Mouse (Mus musculus): ENCODE measurements at regions not wholly inside any gene's neighbourhood (a gene's known extent, or its start where the extent isn't known, plus 50 kb on each side); places are given as distances from the start of the nearest gene placed in this dataset.
A peak's percentile ranks its signal among the peaks of the same experiment; 100 is the strongest.

DNA sequence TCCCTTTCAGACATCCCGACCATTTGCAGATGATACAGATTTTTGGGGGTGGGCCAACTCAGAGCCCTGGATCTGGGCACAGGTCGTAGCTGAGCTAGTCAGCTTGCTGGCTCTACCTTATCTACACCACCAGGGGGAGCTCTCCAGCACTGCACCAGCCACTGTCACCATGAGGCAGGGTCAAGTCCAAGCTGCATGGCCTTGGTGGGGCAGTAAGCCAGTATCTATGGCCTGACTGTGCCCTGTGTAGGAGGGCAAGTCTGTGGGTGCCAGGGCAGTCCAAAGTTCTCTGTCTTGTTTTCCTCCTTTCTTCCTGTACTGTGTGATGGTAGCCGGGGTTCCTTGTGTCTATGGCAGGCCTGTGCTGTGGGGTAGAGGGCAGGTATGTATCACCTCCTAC, 102.3 kb upstream of the Chmp2b start:
- H3K27ac ChIP-seq (ENCODE audit: insufficient read depth, low read length) = no peak overlapping the region
- no peaks in the 10 kb centered on the region for H3K36me3 ChIP-seq (ENCODE audit: control insufficient read depth, insufficient read depth, low read length, poor library complexity, severe bottlenecking)
- H3K27me3 ChIP-seq (ENCODE audit: control insufficient read depth, insufficient read depth, low read length, poor library complexity, severe bottlenecking) = no peaks in the 10 kb centered on the region
- H3K9ac ChIP-seq (ENCODE audit: low read depth, poor library complexity, severe bottlenecking) = no peak overlapping the region
- no peak overlapping the region for H3K4me3 ChIP-seq (ENCODE audit: low read depth, low read length)
- no peaks in the 10 kb centered on the region for H3K9me3 ChIP-seq (replicated peaks; ENCODE audit: control insufficient read depth, insufficient read depth, low read length, poor library complexity, severe bottlenecking)
- TF ChIP-seq CTCF (IDR thresholded peaks at IDR 0.05; ENCODE audit: low read depth, low read length) = peak; percentile 94
- no peak for TF ChIP-seq EP300 (IDR thresholded peaks at IDR 0.05; ENCODE audit: insufficient read depth, low read depth, low read length)
- H3K4me1 ChIP-seq (ENCODE audit: control insufficient read depth, insufficient read depth, low read length) = no peaks in the 10 kb centered on the region

DNA sequence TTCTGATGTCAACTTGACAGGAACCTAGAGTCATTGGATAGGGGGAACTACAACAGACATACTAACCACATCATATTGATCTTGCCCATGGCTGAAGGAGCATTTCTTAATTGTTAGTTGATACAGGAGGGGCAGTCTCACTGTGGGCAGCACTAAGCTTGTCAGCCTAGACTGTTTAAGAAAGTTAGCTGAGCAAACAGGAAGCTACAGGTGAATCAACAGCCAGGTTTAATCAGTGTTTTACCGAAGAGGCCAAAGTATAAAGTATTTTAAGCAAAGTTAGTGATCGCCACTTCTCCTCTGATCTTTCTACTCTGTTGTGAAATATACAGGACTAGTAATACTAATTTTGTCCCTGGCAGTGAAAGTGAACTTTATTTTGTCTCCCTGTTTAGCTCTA, 109.6 kb upstream of the Chmp2b start:
- no peak overlapping the region for H3K9ac ChIP-seq (ENCODE audit: low read depth, poor library complexity, severe bottlenecking)

DNA sequence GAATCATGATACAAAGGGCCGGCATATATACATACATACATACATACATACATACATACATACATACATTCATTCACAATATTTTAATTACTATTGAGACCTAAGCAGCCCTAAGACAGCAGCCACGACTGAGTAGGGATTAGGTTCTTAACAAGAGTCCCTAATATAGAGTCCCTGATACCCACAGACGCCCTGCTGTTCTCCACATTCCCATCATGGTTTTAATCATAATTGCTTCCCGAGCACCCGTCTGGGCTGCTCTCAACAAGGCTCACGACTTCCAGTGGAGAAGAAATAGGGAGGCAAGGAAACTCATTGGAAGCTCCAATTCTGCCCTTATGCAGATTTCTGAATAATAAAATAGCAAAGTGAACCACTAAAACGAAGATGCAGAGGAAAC, 120.6 kb upstream of the Chmp2b start:
- Histone ChIP-seq H3K4me3 (ENCODE audit: low read depth, low read length) (no peak overlapping the region), H3K27me3 (ENCODE audit: control insufficient read depth, insufficient read depth, low read length, poor library complexity, severe bottlenecking) (no peaks in the 10 kb centered on the region), H3K27ac (ENCODE audit: insufficient read depth, low read length) (no peak overlapping the region), H3K36me3 (ENCODE audit: control insufficient read depth, insufficient read depth, low read length, poor library complexity, severe bottlenecking) (no peaks in the 10 kb centered on the region), H3K9me3 (replicated peaks; ENCODE audit: control insufficient read depth, insufficient read depth, low read length, poor library complexity, severe bottlenecking) (no peaks in the 10 kb centered on the region), H3K9ac (ENCODE audit: low read depth, poor library complexity, severe bottlenecking) (no peak overlapping the region), H3K4me1 (ENCODE audit: control insufficient read depth, insufficient read depth, low read length) (no peaks in the 10 kb centered on the region)
- TF ChIP-seq CTCF (IDR thresholded peaks at IDR 0.05; ENCODE audit: low read depth, low read length) = no peak
- no peak for TF ChIP-seq POLR2A (IDR thresholded peaks at IDR 0.05; ENCODE audit: insufficient read depth, low read length)
- TF ChIP-seq EP300 (IDR thresholded peaks at IDR 0.05; ENCODE audit: insufficient read depth, low read depth, low read length) = no peak

More for the DNA sequence above, 109.6 kb upstream of the Chmp2b start:
- H3K27me3 ChIP-seq (ENCODE audit: control insufficient read depth, insufficient read depth, low read length, poor library complexity, severe bottlenecking) = no peaks in the 10 kb centered on the region
- no peak for TF ChIP-seq EP300 (IDR thresholded peaks at IDR 0.05; ENCODE audit: insufficient read depth, low read depth, low read length)
- TF ChIP-seq CTCF (IDR thresholded peaks at IDR 0.05; ENCODE audit: low read depth, low read length) = no peak
- no peak for TF ChIP-seq POLR2A (IDR thresholded peaks at IDR 0.05; ENCODE audit: insufficient read depth, low read length)
- no peak overlapping the region for H3K4me3 ChIP-seq (ENCODE audit: low read depth, low read length)
- H3K9me3 ChIP-seq (replicated peaks; ENCODE audit: control insufficient read depth, insufficient read depth, low read length, poor library complexity, severe bottlenecking) = no peaks in the 10 kb centered on the region
- H3K27ac ChIP-seq (ENCODE audit: insufficient read depth, low read length) = no peak overlapping the region
- H3K4me1 ChIP-seq (ENCODE audit: control insufficient read depth, insufficient read depth, low read length) = no peaks in the 10 kb centered on the region
- H3K36me3 ChIP-seq (ENCODE audit: control insufficient read depth, insufficient read depth, low read length, poor library complexity, severe bottlenecking) = no peaks in the 10 kb centered on the region

DNA sequence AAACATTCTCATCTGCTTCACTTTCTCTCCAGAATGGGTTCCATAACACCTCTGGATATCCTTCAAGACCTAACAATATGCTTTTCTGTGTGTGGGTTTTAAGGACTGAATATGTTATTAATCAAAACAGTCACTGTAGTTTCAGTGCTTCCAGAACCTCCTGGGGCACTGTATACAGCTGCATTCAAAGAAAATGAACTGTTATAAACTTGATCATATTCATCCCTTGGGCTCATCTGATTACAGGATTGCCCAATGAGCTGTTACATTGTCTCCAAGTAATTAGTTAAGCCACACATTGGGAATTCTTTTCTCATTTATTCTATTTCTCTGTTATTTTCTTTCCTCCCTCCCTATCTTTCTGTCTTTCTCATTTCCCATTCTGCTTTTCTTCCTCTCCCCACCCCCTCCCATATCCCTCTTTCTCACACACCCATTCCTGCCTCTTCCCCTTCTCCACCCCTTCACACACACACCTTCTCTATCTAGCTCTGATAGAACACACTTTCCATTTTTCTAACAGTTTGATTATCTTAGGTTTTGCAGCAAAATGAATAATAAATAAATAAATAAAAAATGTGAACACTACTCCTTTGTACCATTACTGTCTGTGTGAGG, 121.3 kb upstream of the Chmp2b start:
- no peak overlapping the region for H3K27ac ChIP-seq (ENCODE audit: insufficient read depth, low read length)
- H3K27me3 ChIP-seq (ENCODE audit: control insufficient read depth, insufficient read depth, low read length, poor library complexity, severe bottlenecking) = no peaks in the 10 kb centered on the region
- H3K9me3 ChIP-seq (replicated peaks; ENCODE audit: control insufficient read depth, insufficient read depth, low read length, poor library complexity, severe bottlenecking) = no peaks in the 10 kb centered on the region
- no peaks in the 10 kb centered on the region for H3K4me1 ChIP-seq (ENCODE audit: control insufficient read depth, insufficient read depth, low read length)
- H3K4me3 ChIP-seq (ENCODE audit: low read depth, low read length) = no peak overlapping the region
- H3K9ac ChIP-seq (ENCODE audit: low read depth, poor library complexity, severe bottlenecking) = no peak overlapping the region
- H3K36me3 ChIP-seq (ENCODE audit: control insufficient read depth, insufficient read depth, low read length, poor library complexity, severe bottlenecking) = no peaks in the 10 kb centered on the region
- TF ChIP-seq POLR2A (IDR thresholded peaks at IDR 0.05; ENCODE audit: insufficient read depth, low read length) (no peak), CTCF (IDR thresholded peaks at IDR 0.05; ENCODE audit: low read depth, low read length) (no peak), EP300 (IDR thresholded peaks at IDR 0.05; ENCODE audit: insufficient read depth, low read depth, low read length) (no peak)

DNA sequence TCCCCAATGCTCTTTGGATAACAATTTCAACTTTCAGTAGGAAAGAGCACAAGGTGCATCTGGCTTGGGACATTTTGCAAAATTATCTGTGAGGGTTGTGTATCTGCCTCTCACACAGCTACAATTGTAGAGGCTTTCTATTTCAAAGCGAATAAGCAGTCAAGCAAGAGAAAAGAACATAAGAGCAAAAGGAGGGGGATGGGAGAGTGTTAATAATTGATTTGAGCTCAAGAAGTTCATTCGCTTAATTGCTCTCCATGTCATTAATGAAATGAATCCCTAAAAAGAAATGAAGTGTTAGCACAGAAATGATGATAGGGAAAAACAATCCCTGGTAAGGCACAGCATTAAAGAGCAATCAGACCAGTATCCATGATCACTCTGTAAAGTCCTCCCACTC, 121.4 kb upstream of the Vgll3 start:
- TF ChIP-seq CTCF (IDR thresholded peaks at IDR 0.05; ENCODE audit: low read depth, low read length) (no peak), POLR2A (IDR thresholded peaks at IDR 0.05; ENCODE audit: insufficient read depth, low read length) (no peak), EP300 (IDR thresholded peaks at IDR 0.05; ENCODE audit: insufficient read depth, low read depth, low read length) (no peak)
- no peaks in the 10 kb centered on the region for H3K4me1 ChIP-seq (ENCODE audit: control insufficient read depth, insufficient read depth, low read length)
- no peak overlapping the region for H3K27ac ChIP-seq (ENCODE audit: insufficient read depth, low read length)
- H3K27me3 ChIP-seq (ENCODE audit: control insufficient read depth, insufficient read depth, low read length, poor library complexity, severe bottlenecking) = no peaks in the 10 kb centered on the region
- H3K9me3 ChIP-seq (replicated peaks; ENCODE audit: control insufficient read depth, insufficient read depth, low read length, poor library complexity, severe bottlenecking) = no peaks in the 10 kb centered on the region
- H3K4me3 ChIP-seq (ENCODE audit: low read depth, low read length) = no peak overlapping the region
- no peaks in the 10 kb centered on the region for H3K36me3 ChIP-seq (ENCODE audit: control insufficient read depth, insufficient read depth, low read length, poor library complexity, severe bottlenecking)
- no peak overlapping the region for H3K9ac ChIP-seq (ENCODE audit: low read depth, poor library complexity, severe bottlenecking)

DNA sequence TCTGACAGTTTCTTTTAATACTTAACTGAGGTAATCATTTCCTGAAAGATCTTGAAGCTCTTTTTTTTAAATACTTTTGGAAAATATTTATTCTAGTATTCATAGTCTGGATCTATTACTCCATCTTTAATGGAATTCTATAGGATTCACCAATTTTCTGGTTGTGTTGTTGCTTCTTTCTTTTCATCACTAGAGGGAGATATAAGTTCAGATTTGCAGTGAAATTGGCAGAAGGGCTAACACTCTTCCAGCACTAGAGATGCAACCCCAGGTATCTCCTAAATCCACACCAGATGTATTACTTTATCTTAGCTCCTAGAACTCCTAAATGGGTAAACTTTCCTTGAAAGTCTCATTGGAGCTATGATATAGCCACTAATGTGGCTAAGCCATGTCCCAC, 99.4 kb upstream of the Vgll3 start:
- no peak for TF ChIP-seq CTCF (IDR thresholded peaks at IDR 0.05; ENCODE audit: low read depth, low read length)
- TF ChIP-seq POLR2A (IDR thresholded peaks at IDR 0.05; ENCODE audit: insufficient read depth, low read length) = no peak
- no peak for TF ChIP-seq EP300 (IDR thresholded peaks at IDR 0.05; ENCODE audit: insufficient read depth, low read depth, low read length)
- H3K9me3 ChIP-seq (replicated peaks; ENCODE audit: control insufficient read depth, insufficient read depth, low read length, poor library complexity, severe bottlenecking) = no peaks in the 10 kb centered on the region
- H3K36me3 ChIP-seq (ENCODE audit: control insufficient read depth, insufficient read depth, low read length, poor library complexity, severe bottlenecking) = no peaks in the 10 kb centered on the region

More for the DNA sequence above, 99.4 kb upstream of the Vgll3 start:
- H3K4me1 ChIP-seq (ENCODE audit: control insufficient read depth, insufficient read depth, low read length) = no peaks in the 10 kb centered on the region
- no peak overlapping the region for H3K9ac ChIP-seq (ENCODE audit: low read depth, poor library complexity, severe bottlenecking)
- H3K27me3 ChIP-seq (ENCODE audit: control insufficient read depth, insufficient read depth, low read length, poor library complexity, severe bottlenecking) = no peaks in the 10 kb centered on the region
- H3K4me3 ChIP-seq (ENCODE audit: low read depth, low read length) = no peak overlapping the region
- H3K27ac ChIP-seq (ENCODE audit: insufficient read depth, low read length) = no peak overlapping the region

Data from ES-Bruce4 (cell line).